Mouse (Mus musculus) urinary bladder, adult 18-20 months (tissue): ENCODE data around the gene Ptprd.

Experiments
- DNase-seq, 2 experiments: peaks; one replicate each; pipeline ENCODE4 v3.0.0; 2022; ENCODE audit warnings: low spot score in 2 of 2, mixed read lengths in 2 of 2

The Ptprd gene

DNA sequence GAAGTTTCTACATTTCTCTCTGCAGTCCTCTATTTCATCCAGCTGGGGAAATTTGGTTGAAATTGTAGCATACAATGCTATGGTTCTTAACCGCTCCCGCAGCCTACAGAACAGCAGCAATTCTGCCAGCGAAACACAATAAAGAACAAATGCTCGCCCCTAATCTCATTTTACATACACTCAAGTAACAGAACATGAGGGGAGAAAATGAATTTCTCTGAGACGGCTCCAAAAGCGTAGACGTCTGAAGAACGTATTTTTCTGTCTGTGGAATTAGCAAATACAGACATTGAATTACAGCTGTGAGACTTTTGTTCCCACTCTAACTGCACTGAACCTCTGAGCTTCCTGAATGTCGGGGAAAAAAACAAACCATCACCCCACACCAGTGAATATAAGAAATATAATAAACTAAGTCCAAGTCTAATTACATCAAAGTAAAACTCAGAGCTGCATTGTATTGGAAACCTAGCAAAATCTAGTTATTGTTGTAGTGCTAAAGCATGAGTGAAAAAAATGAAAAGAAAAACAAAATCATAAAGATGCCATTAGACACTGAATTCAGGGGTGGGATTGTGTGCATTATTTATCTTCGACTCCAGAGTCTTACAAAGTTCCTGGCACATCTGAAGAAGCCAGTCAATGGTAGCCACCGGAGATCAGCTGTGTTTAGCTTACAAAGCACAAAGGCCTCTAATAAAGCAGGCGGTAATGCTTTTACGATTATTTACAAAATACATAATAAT, 2187.8 kb downstream of the Ptprd start:
- no peak for DNase-seq

DNA sequence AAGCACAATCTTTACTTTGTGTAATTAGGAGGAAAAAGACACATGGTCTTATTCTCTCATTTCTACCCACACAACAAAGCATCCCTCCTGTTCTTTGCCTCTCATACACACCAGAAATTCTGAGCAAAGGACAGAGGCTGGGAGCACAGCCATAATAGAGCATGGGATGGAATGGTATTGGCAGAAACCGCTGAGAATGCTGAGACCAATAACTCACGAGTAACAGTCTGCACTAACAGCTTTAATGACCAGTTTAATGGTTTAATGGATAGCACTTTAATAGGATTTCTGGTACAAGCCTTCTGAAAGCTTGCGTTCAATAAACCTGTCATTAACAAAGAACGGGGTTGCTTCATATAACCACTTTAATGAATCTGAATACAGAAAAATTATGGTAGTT, 2190.1 kb downstream of the Ptprd start:
- DNase-seq = no peak

DNA sequence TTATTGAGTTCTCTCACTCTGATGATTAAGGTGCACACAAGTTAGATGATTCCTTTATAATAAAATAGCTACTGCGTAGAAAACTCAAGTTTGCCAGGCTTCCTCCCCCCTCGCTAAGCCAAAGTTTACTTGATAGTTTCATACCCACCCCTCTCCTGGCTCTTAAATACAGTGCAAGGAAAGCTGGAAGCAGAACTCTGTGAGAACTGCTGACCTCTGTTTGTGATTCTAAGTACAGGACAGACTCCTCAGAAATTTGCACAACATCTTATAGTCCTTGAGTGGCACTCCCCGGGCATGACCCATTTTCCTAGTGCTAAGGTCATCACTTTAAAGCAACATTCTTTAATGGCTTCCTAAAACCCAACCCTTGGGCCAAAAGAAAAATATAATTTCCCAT, 2196.7 kb downstream of the Ptprd start:
- DNase-seq = no peak

GRCm38 (mm10) chr4:76014151-76014840, 2197.5 kb downstream of the Ptprd start:
- DNase-seq = no peak

DNA sequence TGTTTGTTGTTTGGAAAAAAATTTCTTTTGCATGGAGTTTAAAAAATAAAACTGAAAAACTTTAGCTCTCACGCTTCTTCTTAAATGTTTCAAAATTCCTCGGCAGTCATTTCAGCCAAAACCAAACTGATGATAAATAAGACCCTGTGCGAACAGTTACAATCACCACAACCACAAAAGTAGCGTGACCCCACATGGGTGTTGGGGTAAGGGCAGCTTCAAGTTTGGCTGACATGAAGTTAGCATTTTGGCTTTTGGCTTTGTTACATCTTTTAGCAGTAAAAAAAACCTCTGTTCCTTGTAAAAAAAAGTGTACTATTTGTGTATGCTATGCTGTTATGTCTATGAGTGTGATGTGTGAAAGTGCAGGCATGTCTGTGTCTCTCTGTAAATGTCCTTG, 2203.2 kb downstream of the Ptprd start:
- no peak for DNase-seq

DNA sequence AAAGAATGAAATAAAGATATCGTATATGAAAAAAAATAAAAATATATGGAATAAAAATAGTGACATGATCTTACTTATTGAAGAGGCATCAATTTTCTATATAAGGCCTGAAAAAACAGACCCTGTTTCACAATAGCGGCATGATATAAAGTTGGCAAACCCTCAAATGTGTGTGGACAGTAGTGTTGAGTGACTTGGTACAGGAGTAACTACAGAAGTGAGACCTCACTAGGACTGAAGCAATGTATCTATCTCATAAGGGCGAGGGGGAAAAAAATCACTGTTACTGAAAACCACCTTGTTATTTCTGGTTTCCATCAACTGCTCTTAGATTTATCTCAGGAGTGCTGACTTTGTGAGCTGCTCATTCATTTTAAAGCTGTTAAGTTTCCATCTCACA, 2204.5 kb downstream of the Ptprd start:
- DNase-seq = no peak

DNA sequence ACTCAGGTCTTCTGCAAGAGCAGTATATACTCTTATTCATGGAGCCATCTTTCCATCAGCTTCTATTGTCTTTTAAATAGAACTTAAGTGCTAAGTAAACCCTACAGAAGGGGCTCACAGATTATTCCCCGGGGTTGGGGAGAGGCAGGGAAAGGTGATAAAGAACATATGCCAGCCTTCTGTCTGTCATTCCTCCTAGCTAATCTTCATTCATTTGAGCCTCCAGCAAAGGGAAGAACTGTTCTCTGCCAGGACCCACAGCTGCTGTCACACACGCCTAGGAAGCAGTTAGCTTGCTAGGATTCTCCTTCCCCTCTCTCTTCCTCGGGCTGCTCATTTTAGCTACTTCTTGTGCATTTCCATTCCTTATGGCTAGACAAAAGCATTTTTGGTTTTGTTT, 2205.0 kb downstream of the Ptprd start:
- DNase-seq = no peak

GRCm38 (mm10) chr4:76004161-76004560, 2207.6 kb downstream of the Ptprd start:
- DNase-seq = no peak

GRCm38 (mm10) chr4:76000258-76000657, 2211.5 kb downstream of the Ptprd start:
- DNase-seq = no peak

DNA sequence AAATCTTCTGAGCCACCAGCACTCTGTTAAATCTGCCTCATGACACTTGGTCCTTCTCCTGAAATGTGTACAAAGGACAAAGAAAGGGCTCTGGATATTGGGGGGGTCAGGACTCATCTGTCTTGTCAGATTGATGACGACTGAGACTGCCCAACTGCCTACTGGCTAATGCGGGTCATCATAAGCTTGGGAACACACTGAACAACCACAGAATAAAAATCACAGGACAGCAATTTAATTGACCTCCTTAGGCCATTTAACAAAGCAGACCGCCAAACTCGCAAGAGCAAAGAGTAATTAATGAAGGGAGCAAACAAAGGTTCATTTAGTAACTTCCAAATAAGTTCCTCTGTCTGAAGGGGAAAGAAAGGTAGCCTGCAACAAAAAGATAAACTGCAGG, 2215.9 kb downstream of the Ptprd start:
- DNase-seq = no peak

DNA sequence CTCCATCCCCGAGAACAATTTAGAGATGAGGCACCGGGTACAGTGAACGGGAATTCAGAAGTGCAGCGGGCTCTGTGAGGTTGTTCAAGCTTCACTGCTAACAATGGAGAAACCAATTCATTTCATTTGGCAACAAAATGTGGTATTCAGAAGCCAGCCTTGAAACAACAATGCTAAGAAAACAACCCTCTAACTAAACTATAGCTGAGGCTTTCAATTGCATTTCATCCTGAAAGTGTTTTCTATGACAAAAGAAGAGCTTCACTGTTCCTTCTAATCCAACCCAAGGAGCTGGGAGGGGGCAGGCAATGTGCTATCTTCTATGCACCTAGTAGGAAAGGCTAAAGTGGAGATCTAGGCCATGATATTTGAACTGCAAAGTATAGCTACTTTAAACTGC, 2217.2 kb downstream of the Ptprd start:
- DNase-seq = no peak

GRCm38 (mm10) chr4:75993092-75993491, 2218.7 kb downstream of the Ptprd start:
- no peak for DNase-seq

DNA sequence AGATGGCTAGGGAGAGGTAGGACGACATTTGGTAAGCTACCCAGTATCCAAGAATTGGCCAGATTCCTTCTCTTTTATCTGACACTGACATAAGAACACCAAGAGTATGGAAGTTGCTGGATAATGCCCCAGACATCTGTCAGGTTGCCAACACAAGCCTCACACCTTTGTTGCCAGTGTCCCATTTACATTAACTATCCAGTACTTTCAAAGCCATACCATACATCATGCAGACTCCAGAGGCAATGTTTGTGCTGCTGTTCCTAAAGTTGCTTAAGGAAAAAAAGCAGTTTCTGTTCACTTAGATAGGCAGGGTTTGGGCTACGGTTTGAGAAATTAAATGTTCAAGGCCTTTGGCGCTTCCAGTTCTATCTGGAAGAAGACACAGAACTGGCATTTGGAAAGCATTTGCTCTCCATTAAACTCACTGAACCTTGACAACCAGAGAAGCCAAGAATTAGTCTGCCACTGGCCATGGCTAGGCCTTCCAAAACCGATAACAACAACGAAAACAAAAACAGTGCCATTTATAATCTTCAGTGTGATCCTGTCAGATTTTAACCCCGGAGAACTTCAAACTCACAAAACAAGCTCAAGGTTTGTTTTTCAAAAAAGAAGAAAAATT, 2220.0 kb downstream of the Ptprd start:
- DNase-seq = no peak

- no peak for DNase-seq
Measured at GRCm38 (mm10) chr4:75974728-75975127, 2237.0 kb downstream of the Ptprd start.

DNA sequence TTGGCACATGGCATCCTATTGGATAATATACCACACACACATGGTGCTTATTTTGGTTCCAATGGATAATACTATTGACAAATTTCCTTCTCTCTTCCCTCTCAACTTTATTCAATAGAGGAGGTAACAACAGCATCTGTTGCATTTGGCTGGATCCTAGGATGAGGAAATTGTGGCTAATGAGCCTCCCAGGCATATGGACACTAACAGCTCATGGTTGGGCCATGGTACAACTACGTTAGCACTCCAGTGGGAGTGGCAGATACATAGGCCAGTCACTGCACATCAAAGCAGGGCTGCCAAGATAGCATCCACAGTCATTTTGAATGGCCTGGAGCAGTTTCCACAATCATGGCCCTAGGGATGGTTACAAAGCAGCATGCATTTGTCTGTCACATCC, 2238.4 kb downstream of the Ptprd start:
- DNase-seq = no peak

DNA sequence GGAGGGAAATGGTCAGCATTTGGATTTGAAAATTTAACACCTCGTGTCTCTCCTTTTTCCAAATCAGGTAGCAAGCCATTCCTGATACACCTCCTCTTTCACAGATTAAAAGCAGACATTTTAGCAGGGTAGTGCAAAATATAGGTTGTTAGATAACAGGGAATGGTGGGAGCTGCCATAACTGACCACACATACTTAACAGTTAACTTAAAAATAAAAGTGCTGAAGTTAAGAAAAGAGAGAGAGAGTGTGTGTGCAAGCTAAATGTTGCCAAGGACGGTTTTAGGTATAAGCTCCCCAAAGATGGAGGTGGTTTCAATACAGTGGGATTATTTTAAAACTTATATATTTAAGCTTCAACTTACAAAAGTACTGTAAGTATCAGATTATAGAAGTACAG, 2241.8 kb downstream of the Ptprd start:
- DNase-seq = no peak

GRCm38 (mm10) chr4:75968618-75969017, 2243.1 kb downstream of the Ptprd start:
- no peak for DNase-seq

DNA sequence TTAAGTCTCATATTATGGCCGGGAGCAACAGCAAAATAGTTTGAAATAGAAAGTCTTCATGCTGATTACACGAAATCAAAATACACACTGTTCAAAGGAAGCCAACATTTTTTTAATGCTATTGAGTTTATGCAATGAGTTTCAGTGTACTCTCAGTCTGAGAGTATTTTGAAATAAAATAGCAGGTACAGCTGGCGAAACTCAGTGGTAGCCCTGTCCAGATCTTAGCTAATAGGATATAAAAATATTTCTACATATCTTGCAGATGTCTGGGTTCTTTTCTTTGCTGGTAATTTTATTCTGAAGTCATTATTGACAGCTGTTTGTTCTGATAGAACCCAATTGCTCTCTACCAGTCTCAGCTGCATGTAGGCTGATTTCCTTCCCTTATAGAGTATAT, 2246.0 kb downstream of the Ptprd start:
- DNase-seq = no peak

DNA sequence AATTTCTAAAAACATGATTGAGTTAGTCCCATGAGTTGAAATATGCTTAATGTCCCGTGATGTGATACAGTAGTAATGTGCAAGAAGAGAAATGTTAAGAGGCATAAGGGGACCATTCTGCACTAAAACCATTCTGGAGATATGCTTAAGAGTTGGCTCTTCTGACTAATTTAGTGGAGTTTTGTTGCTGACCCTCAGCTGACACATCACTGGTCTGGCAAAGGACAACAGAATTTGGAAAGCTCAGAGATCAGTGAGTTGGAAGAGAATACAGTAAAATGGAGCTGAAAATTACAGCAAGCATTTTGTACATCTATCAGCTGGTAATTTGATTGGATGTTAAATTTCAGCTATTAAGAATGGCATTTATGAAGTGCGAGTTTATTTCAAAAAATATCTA, 2248.8 kb downstream of the Ptprd start:
- DNase-seq = no peak

DNA sequence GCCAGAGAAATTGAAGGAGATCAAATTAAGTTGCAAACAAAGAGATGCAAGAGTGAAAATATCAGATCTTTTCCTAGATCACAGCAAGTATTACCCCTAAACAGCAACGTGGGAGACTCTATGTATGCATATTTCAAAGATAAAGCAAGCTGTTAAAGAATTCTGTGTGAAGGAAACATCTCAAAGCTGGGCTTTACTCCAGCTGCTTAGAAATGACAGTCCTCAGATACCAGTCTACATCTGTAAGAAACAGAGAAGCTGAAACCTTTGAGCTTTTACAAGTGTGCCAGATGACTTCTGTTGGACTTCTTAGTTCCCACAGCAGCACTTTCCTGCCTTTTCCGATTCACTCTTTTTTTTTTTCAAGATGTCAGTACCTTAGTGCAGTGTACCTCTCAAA, 2249.9 kb downstream of the Ptprd start:
- no peak for DNase-seq

GRCm38 (mm10) chr4:75953349-75954060, 2258.3 kb downstream of the Ptprd start:
- DNase-seq = no peak

DNA sequence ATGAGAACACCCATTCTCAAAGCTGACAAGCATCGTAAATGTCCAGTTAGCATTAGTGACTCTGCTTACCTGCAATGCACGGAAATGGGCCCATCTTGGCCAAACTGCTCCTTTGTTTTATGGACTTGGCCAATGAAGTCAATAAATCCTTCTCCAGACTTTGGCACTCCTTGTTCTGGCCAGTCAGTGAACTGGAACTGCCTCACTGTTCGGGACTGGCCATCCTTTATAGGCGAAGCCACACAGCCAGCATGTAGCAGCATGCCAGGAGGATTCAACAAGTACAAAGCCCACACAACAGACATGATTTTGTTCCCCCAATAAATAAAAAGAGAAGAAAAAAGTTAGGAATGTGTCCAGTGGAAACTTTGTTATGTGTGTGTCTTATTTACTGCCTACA, 2261.2 kb downstream of the Ptprd start:
- DNase-seq = no peak
